ENCODE assay signal across 10 mouse cellular contexts in the genomic region with DNA sequence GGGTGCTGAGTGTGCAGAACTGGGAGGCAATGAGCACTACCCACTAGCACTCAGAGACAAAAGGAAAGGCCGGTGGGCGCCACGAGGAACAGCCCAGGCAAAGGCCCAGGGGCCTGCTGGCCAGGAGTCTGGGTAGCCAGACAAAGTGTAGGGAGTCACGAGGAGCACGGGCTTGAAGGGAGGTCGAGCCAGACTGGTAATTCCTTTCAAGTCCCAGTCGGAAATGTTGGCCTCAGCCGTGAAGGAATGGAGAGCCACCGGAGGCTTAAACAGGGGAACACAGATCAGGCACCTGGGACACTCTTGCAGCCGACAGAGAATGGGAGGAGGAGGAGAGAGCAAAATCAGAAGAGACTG. TPM values are rescaled to one million over a fixed set of nuclear protein-coding genes. Genes with fewer than 3 reads are reported as not detected.
A peak's percentile ranks its signal among the peaks of the same experiment; 100 is the strongest.
DNase-seq lines count a peak whose midpoint lies in the region; ATAC-seq and TF ChIP-seq lines count a peak whose summit lies in the region.
"Had no signal": no experiment of that assay in that cellular context is flagged by ENCODE, and none has a peak within 500 bp of the region (broad histone marks: within the 10 kb centered on the region; RNA-seq: fewer than 3 reads in every experiment).

No protein-coding gene starts in this region.

- intact Hi-C loops in gastrocnemius, adult 2 months (cut with DNase I) = no loop called here
- intact Hi-C loops in gastrocnemius, postnatal 14 days (cut with DNase I; ENCODE audit: low total_unique reads) = no loop called here

- peak; percentile 47 for DNase-seq in gastrocnemius, adult 2 months
- no peak for DNase-seq in gastrocnemius, postnatal 14 days
- DNase-seq in lung, postnatal 0 days (ENCODE audit: low spot score) = no peak
- no peak for DNase-seq in lung, adult 18-20 months
- DNase-seq in left cerebral cortex, adult 9 months (ENCODE audit: low spot score in 2 of 2) = no peak
- DNase-seq in kidney, postnatal 4 days = no peak

- peak overlapping the region; percentile 67 for H3K27ac ChIP-seq in gastrocnemius, adult 2 months
- peak overlapping the region; percentile 83 for H3K27ac ChIP-seq in lung, postnatal 0 days (ENCODE audit: low read length)
- H3K27ac ChIP-seq in hindbrain, embryonic 16.5 days (ENCODE audit: low read depth, low read length) = peak overlapping the region; percentile 71
- H3K27ac ChIP-seq in neural tube, embryonic 15.5 days (replicated peaks) = peak overlapping the region; percentile 77

- TF ChIP-seq CTCF in gastrocnemius, adult 2 months (IDR thresholded peaks at IDR 0.05) = no peak
- TF ChIP-seq CTCF in lung, postnatal 0 days (IDR thresholded peaks at IDR 0.05) = no peak

- peaks cover 11% of the 10 kb centered on the region; the same call in 1 of the 2 replicates for H3K36me3 ChIP-seq in lung, postnatal 0 days (ENCODE audit: insufficient read depth, low read length)
- peaks cover 10% of the 10 kb centered on the region for H3K36me3 ChIP-seq in hindbrain, embryonic 16.5 days (ENCODE audit: control insufficient read depth, insufficient read depth, low read length)
- peaks cover 18% of the 10 kb centered on the region for H3K36me3 ChIP-seq in neural tube, embryonic 15.5 days

- 32% methylated on average over 10 of the region's 10 CpGs for WGBS in lung, postnatal 0 days
- WGBS in hindbrain, embryonic 16.5 days = 12% methylated on average over 10 of the region's 10 CpGs
- WGBS in neural tube, embryonic 15.5 days = 17% methylated on average over 10 of the region's 10 CpGs

- TF ChIP-seq EP300 in lung, postnatal 0 days (IDR thresholded peaks at IDR 0.05) = no peak

- H3K9me3 ChIP-seq in lung, postnatal 0 days (ENCODE audit: low read length) = no peaks in the 10 kb centered on the region
- no peaks in the 10 kb centered on the region for H3K9me3 ChIP-seq in hindbrain, embryonic 16.5 days (ENCODE audit: control insufficient read depth, low read length)
- H3K9me3 ChIP-seq in neural tube, embryonic 15.5 days (replicated peaks) = no peaks in the 10 kb centered on the region

- H3K9ac ChIP-seq in lung, postnatal 0 days (replicated peaks; ENCODE audit: low read depth) = no peak overlapping the region
- peak overlapping the region; percentile 56; the same call in 1 of the 2 replicates for H3K9ac ChIP-seq in hindbrain, embryonic 16.5 days (ENCODE audit: low read depth, low read length)
- H3K9ac ChIP-seq in neural tube, embryonic 15.5 days (replicated peaks) = no peak overlapping the region

- H3K4me2 ChIP-seq in lung, postnatal 0 days (replicated peaks; ENCODE audit: low read depth, low read length) = peak overlapping the region; percentile 41; the same call in 1 of the 2 replicates
- H3K4me2 ChIP-seq in hindbrain, embryonic 16.5 days (ENCODE audit: low read length) = peak overlapping the region; percentile 33
- H3K4me2 ChIP-seq in neural tube, embryonic 15.5 days = peak overlapping the region; percentile 4

- H3K27me3 ChIP-seq in lung, postnatal 0 days (replicated peaks; ENCODE audit: insufficient read depth, low read length) = no peaks in the 10 kb centered on the region
- no peaks in the 10 kb centered on the region for H3K27me3 ChIP-seq in hindbrain, embryonic 16.5 days (replicated peaks; ENCODE audit: control insufficient read depth, insufficient read depth, low read length)
- H3K27me3 ChIP-seq in neural tube, embryonic 15.5 days (replicated peaks) = no peaks in the 10 kb centered on the region

- no peaks in the 10 kb centered on the region for H3K4me1 ChIP-seq in lung, postnatal 0 days (ENCODE audit: insufficient read depth, low read depth, low read length)
- peaks cover 24% of the 10 kb centered on the region for H3K4me1 ChIP-seq in hindbrain, embryonic 16.5 days (ENCODE audit: control insufficient read depth, insufficient read depth, low read depth, low read length)
- peaks cover 33% of the 10 kb centered on the region for H3K4me1 ChIP-seq in neural tube, embryonic 15.5 days

- H3K4me3 ChIP-seq in gastrocnemius, adult 2 months = peak overlapping the region; percentile 56
- H3K4me3 ChIP-seq in lung, postnatal 0 days (ENCODE audit: low read depth, low read length) = 0 out of 2 replicates have a peak overlapping the region, but pooled peaks have one; percentile 8
- no peak overlapping the region for H3K4me3 ChIP-seq in hindbrain, embryonic 16.5 days (ENCODE audit: low read length)
- no peak overlapping the region for H3K4me3 ChIP-seq in neural tube, embryonic 15.5 days (replicated peaks)

- ATAC-seq in lung, postnatal 0 days = no peak
- no peak for ATAC-seq in hindbrain, embryonic 16.5 days
- ATAC-seq in neural tube, embryonic 15.5 days (ENCODE audit: low FRiP score) = no peak
- ATAC-seq: inflammation-experienced regulatory T-cells, adult 6 months had no signal

RNA-seq across cellular contexts. Expression of a gene that starts 1.0 kb away (rescaled TPM):
- 10 to 100 TPM in 1 of 2 experiments, 1 to 10 TPM in 1; 6.9 to 36.6 TPM for total RNA-seq in gastrocnemius, adult 2 months (2021)
- 100 to 1,000 TPM; 142 to 192 TPM for total RNA-seq in gastrocnemius, postnatal 14 days (2021)
- polyA plus RNA-seq in lung, postnatal 0 days (2015; fragmentation: Nextera tagmentation; extraction: Ambion mirVana) = 2,152 and 2,309 TPM in 2 replicates
- 49.6 and 67.9 TPM in 2 replicates for polyA plus RNA-seq in hindbrain, embryonic 16.5 days (2015; fragmentation: Nextera tagmentation; extraction: Ambion mirVana)
- 48.3 and 73.6 TPM in 2 replicates for polyA plus RNA-seq in neural tube, embryonic 15.5 days (2015; fragmentation: Nextera tagmentation; extraction: Ambion mirVana)
- total RNA-seq: common myeloid progenitor, adult 5-6 weeks had no signal
- polyA plus RNA-seq: inflammation-experienced regulatory T-cells, adult 6 months had no signal

RNA-seq across cellular contexts. Expression of a gene that starts 10.0 kb away (rescaled TPM):
- 1 to 10 TPM; 2.7 to 2.9 TPM for total RNA-seq in gastrocnemius, adult 2 months (2021)
- 1 to 10 TPM; 5.9 TPM for total RNA-seq in gastrocnemius, postnatal 14 days (2021)
- 36.2 and 39.5 TPM in 2 replicates for polyA plus RNA-seq in lung, postnatal 0 days (2015; fragmentation: Nextera tagmentation; extraction: Ambion mirVana)
- polyA plus RNA-seq in hindbrain, embryonic 16.5 days (2015; fragmentation: Nextera tagmentation; extraction: Ambion mirVana) = 63.3 and 73.1 TPM in 2 replicates
- polyA plus RNA-seq in neural tube, embryonic 15.5 days (2015; fragmentation: Nextera tagmentation; extraction: Ambion mirVana) = 65.9 and 67.7 TPM in 2 replicates

RNA-seq across cellular contexts. Expression of a gene that starts 20.7 kb away (rescaled TPM):
- total RNA-seq in gastrocnemius, adult 2 months (2021) = 1 to 10 TPM; 3.4 to 7.0 TPM
- 1 to 10 TPM; 7.6 to 7.9 TPM for total RNA-seq in gastrocnemius, postnatal 14 days (2021)
- 16.8 and 17.1 TPM in 2 replicates for polyA plus RNA-seq in lung, postnatal 0 days (2015; fragmentation: Nextera tagmentation; extraction: Ambion mirVana)
- polyA plus RNA-seq in hindbrain, embryonic 16.5 days (2015; fragmentation: Nextera tagmentation; extraction: Ambion mirVana) = 35.2 and 36.2 TPM in 2 replicates
- 28.6 and 31.2 TPM in 2 replicates for polyA plus RNA-seq in neural tube, embryonic 15.5 days (2015; fragmentation: Nextera tagmentation; extraction: Ambion mirVana)

RNA-seq across cellular contexts. Expression of a gene that starts 30.3 kb away (rescaled TPM):
- under 1 TPM in 1 of 2 experiments, not detected in 1; 0.11 TPM for total RNA-seq in gastrocnemius, adult 2 months (2021)
- total RNA-seq in gastrocnemius, postnatal 14 days (2021) = 1 to 10 TPM in 1 of 2 experiments, under 1 TPM in 1; 0.86 to 1.1 TPM
- polyA plus RNA-seq in lung, postnatal 0 days (2015; fragmentation: Nextera tagmentation; extraction: Ambion mirVana) = 0.24 and 0.32 TPM in 2 replicates
- polyA plus RNA-seq in hindbrain, embryonic 16.5 days (2015; fragmentation: Nextera tagmentation; extraction: Ambion mirVana) = 30.4 and 32.4 TPM in 2 replicates
- 24.1 and 32.9 TPM in 2 replicates for polyA plus RNA-seq in neural tube, embryonic 15.5 days (2015; fragmentation: Nextera tagmentation; extraction: Ambion mirVana)
- total RNA-seq: common myeloid progenitor, adult 5-6 weeks had no signal
- polyA plus RNA-seq: inflammation-experienced regulatory T-cells, adult 6 months had no signal

Comparison
In these comparisons a context has a peak if more than half of its experiments do, and no peak if none do; other contexts are left out.
1. H3K4me3 ChIP-seq: peak in gastrocnemius, adult 2 months (single experiment) and lung, postnatal 0 days (single experiment); none in hindbrain, embryonic 16.5 days (single experiment) and neural tube, embryonic 15.5 days (single experiment).
2. RNA of a gene that starts 1.0 kb away (polyA plus RNA-seq): 2,152 to 2,309 TPM in lung, postnatal 0 days; 49.6 to 67.9 TPM in hindbrain, embryonic 16.5 days and 48.3 to 73.6 TPM in neural tube, embryonic 15.5 days; every median in the first group is over 10 times any median in the second.
3. Peak in every context shown above with its lines, with median percentiles within 50 percentile points of each other: H3K27ac ChIP-seq and H3K4me2 ChIP-seq.